Mouse (Mus musculus) stomach, postnatal 0 days (tissue): ENCODE measurements at regions not wholly inside any gene's neighbourhood (a gene's known extent, or its start where the extent isn't known, plus 50 kb on each side); places are given as distances from the start of the nearest gene placed in this dataset.

Experiments
- CTCF ChIP-seq: IDR thresholded peaks from 2 replicates; pipeline ENCODE4 v1.5.1; 2016; ENCODE audit warnings: antibody characterized with exemption, low read depth, mild to moderate bottlenecking, moderate library complexity
- EP300 ChIP-seq: optimal IDR thresholded peaks from 2 replicates; pipeline ENCODE3; 2016; ENCODE audit warnings: antibody characterized with exemption

DNA sequence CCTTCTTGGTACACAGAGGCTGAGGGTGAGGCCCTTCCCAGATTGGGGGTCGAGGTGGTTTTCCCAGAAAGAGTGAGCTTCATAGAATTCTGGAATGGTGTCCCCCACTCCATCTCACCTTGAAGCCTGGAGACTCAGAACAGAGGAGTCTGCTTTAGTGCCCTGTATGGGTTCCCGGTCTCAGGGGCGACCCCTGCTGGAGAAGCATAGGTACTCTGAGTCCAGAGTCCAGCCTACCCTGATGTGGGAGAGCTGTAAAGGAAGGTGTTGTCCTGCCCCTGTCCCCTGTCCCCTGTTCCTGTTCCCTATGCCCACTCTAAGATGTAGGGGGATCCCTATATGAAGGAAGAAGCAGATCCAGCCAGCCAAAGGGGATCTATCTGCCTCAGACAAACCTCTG, 111.9 kb downstream of the Olfm1 start:
- TF ChIP-seq CTCF (peak; percentile 87), EP300 (no peak)
